Mouse (Mus musculus): ENCODE results near the gene Olfr807. TPM values are rescaled to one million over a fixed set of nuclear protein-coding genes. Genes with fewer than 3 reads are reported as not detected.

The Olfr807 gene
- not detected in 2 replicates for polyA plus RNA-seq (2014; fragmentation: Nextera tagmentation; extraction: Ambion mirVana)

GRCm38 (mm10) chr10:129757693-129758092 is at the start of gene Olfr807:
Gene Olfr807, minus strand, starts transcription at chr10:129757793.
- Histone ChIP-seq H3K36me3 (ENCODE audit: control insufficient read depth, insufficient read depth, low read length) (no peaks in the 10 kb centered on the region), H3K9me3 (ENCODE audit: control insufficient read depth, low read length) (no peaks in the 10 kb centered on the region), H3K27me3 (replicated peaks; ENCODE audit: control insufficient read depth, insufficient read depth, low read length) (no peaks in the 10 kb centered on the region), H3K4me2 (no peak within 1 kb of the TSS), H3K9ac (ENCODE audit: low read depth, low read length) (no peak within 1 kb of the TSS), H3K4me1 (replicated peaks; ENCODE audit: control insufficient read depth, insufficient read depth, low read length) (no peaks in the 10 kb centered on the region), H3K27ac (ENCODE audit: low read depth, low read length) (no peak within 1 kb of the TSS), H3K4me3 (ENCODE audit: low read depth, low read length) (no peak within 1 kb of the TSS)
- DNase-seq (ENCODE audit: low spot score) (no peak), ATAC-seq (replicated peaks; ENCODE audit: low FRiP score) (no peak)
- WGBS: 80% methylated on average over 1 of the region's 1 CpGs

GRCm38 (mm10) chr10:129804296-129804695 is 46.7 kb upstream of the Olfr807 start, which contains the start of gene Olfr811:
Gene Olfr811, minus strand, starts transcription at chr10:129804396.
- WGBS: 73% methylated on average over 4 of the region's 4 CpGs

DNA sequence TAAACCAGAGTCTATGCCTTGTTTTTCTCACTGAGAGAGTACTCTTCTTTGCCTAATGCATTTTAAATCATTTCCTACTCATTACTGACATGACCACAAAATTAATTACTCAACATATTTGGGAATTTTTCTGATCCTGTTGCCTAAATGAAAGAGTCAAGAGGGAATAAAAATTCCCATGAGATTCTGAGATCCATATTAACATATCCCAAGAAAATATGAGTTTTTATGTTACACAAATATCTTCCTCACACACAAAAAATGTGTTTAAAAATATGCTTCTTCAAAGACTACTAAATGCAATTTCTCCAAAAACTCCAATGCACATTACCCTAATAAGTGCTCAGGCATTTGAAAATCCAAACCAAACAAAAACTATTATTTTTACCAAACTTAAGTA is 37.2 kb upstream of the Olfr807 start, which contains the start of gene Olfr810:
Olfr810 (minus strand) TSS at position 101 of the 400 bp plus-strand sequence.
- no peaks in the 10 kb centered on the region for H3K27me3 ChIP-seq (replicated peaks; ENCODE audit: control insufficient read depth, insufficient read depth, low read length)
- no peaks in the 10 kb centered on the region for H3K9me3 ChIP-seq (ENCODE audit: control insufficient read depth, low read length)
- no peaks in the 10 kb centered on the region for H3K36me3 ChIP-seq (ENCODE audit: control insufficient read depth, insufficient read depth, low read length)
- DNase-seq (ENCODE audit: low spot score) (no peak), ATAC-seq (replicated peaks; ENCODE audit: low FRiP score) (no peak)
- H3K4me1 ChIP-seq (replicated peaks; ENCODE audit: control insufficient read depth, insufficient read depth, low read length): no peaks in the 10 kb centered on the region
- H3K4me2 ChIP-seq: no peak within 1 kb of the TSS
- no peak within 1 kb of the TSS for H3K9ac ChIP-seq (ENCODE audit: low read depth, low read length)
- no peak within 1 kb of the TSS for H3K27ac ChIP-seq (ENCODE audit: low read depth, low read length)
- H3K4me3 ChIP-seq (ENCODE audit: low read depth, low read length): no peak within 1 kb of the TSS

More at GRCm38 (mm10) chr10:129804296-129804695, 46.7 kb upstream of the Olfr807 start, which contains the start of gene Olfr811:
- Histone ChIP-seq H3K4me2 (no peak within 1 kb of the TSS), H3K27me3 (replicated peaks; ENCODE audit: control insufficient read depth, insufficient read depth, low read length) (no peaks in the 10 kb centered on the region), H3K9ac (ENCODE audit: low read depth, low read length) (no peak within 1 kb of the TSS), H3K4me1 (replicated peaks; ENCODE audit: control insufficient read depth, insufficient read depth, low read length) (no peaks in the 10 kb centered on the region), H3K9me3 (ENCODE audit: control insufficient read depth, low read length) (no peaks in the 10 kb centered on the region), H3K27ac (ENCODE audit: low read depth, low read length) (no peak within 1 kb of the TSS), H3K36me3 (ENCODE audit: control insufficient read depth, insufficient read depth, low read length) (no peaks in the 10 kb centered on the region), H3K4me3 (ENCODE audit: low read depth, low read length) (no peak within 1 kb of the TSS)
- DNase-seq (ENCODE audit: low spot score) (no peak), ATAC-seq (replicated peaks; ENCODE audit: low FRiP score) (no peak)

DNA sequence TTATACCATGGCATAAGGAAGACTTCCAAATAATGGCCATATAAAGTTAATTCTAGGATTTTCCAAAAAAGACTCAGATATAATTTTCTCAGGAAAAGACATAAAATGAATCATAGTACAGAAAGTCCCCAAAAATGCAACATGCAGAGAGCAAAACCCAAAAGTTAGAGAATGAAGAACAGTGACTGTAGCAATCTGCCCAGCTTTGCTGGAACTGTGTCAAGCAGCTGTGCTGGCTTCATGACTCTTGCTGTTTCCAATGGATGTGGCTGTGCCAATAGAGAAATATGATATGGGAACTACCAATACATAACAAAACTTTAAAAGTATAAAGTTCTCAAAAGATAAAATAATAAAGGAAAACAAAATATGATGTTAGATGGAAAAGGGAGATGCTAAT is 20.5 kb upstream of the Olfr807 start:
- no peak overlapping the region for H3K9ac ChIP-seq (ENCODE audit: low read depth, low read length)
- ATAC-seq (replicated peaks; ENCODE audit: low FRiP score) (no peak), DNase-seq (ENCODE audit: low spot score) (no peak)
- no peaks in the 10 kb centered on the region for H3K36me3 ChIP-seq (ENCODE audit: control insufficient read depth, insufficient read depth, low read length)
- H3K4me3 ChIP-seq (ENCODE audit: low read depth, low read length): no peak overlapping the region
- no peaks in the 10 kb centered on the region for H3K9me3 ChIP-seq (ENCODE audit: control insufficient read depth, low read length)
- no peak overlapping the region for H3K4me2 ChIP-seq
- H3K4me1 ChIP-seq (replicated peaks; ENCODE audit: control insufficient read depth, insufficient read depth, low read length): no peaks in the 10 kb centered on the region
- H3K27ac ChIP-seq (ENCODE audit: low read depth, low read length): no peak overlapping the region
- H3K27me3 ChIP-seq (replicated peaks; ENCODE audit: control insufficient read depth, insufficient read depth, low read length): no peaks in the 10 kb centered on the region

DNA sequence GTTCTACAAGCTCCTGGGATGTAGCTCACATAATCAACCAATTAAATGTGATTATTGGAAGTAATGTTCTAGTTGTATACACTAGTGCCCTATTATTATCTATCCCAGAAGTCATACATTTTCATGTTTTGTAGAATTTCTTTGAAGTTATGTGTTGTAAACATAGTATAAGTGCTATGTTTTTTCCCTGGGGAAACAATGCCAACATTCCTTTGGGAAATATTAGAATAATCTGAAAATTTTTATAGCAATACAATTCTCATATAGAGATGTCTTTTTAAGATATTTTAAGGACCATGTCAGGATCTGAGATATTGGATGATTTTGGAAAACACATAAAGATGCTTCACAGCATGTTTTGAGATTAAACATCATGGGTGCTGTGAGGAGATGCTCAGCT is 16.7 kb upstream of the Olfr807 start, which contains the start of gene Olfr809:
Olfr809 (plus strand) TSS at position 301 of the 400 bp plus-strand sequence.
- ATAC-seq (replicated peaks; ENCODE audit: low FRiP score) (no peak), DNase-seq (ENCODE audit: low spot score) (no peak)
- no peaks in the 10 kb centered on the region for H3K27me3 ChIP-seq (replicated peaks; ENCODE audit: control insufficient read depth, insufficient read depth, low read length)
- H3K9ac ChIP-seq (ENCODE audit: low read depth, low read length): no peak within 1 kb of the TSS
- no peaks in the 10 kb centered on the region for H3K9me3 ChIP-seq (ENCODE audit: control insufficient read depth, low read length)
- H3K27ac ChIP-seq (ENCODE audit: low read depth, low read length): no peak within 1 kb of the TSS
- no peak within 1 kb of the TSS for H3K4me2 ChIP-seq
- H3K4me1 ChIP-seq (replicated peaks; ENCODE audit: control insufficient read depth, insufficient read depth, low read length): no peaks in the 10 kb centered on the region
- H3K36me3 ChIP-seq (ENCODE audit: control insufficient read depth, insufficient read depth, low read length): no peaks in the 10 kb centered on the region
- no peak within 1 kb of the TSS for H3K4me3 ChIP-seq (ENCODE audit: low read depth, low read length)

- Histone ChIP-seq H3K9me3 (ENCODE audit: control insufficient read depth, low read length) (no peaks in the 10 kb centered on the region), H3K36me3 (ENCODE audit: control insufficient read depth, insufficient read depth, low read length) (no peaks in the 10 kb centered on the region), H3K27ac (ENCODE audit: low read depth, low read length) (no peak within 1 kb of the TSS), H3K4me2 (no peak within 1 kb of the TSS), H3K4me3 (ENCODE audit: low read depth, low read length) (no peak within 1 kb of the TSS), H3K4me1 (replicated peaks; ENCODE audit: control insufficient read depth, insufficient read depth, low read length) (no peaks in the 10 kb centered on the region), H3K27me3 (replicated peaks; ENCODE audit: control insufficient read depth, insufficient read depth, low read length) (no peaks in the 10 kb centered on the region), H3K9ac (ENCODE audit: low read depth, low read length) (no peak within 1 kb of the TSS)
- WGBS: 86% methylated on average over 1 of the region's 1 CpGs
- no peak for ATAC-seq (replicated peaks; ENCODE audit: low FRiP score)
- DNase-seq (ENCODE audit: low spot score): no peak
Observed at GRCm38 (mm10) chr10:129765182-129765581, 7.6 kb upstream of the Olfr807 start, which contains the start of gene Olfr808. Gene Olfr808, plus strand, starts transcription at chr10:129765482.

DNA sequence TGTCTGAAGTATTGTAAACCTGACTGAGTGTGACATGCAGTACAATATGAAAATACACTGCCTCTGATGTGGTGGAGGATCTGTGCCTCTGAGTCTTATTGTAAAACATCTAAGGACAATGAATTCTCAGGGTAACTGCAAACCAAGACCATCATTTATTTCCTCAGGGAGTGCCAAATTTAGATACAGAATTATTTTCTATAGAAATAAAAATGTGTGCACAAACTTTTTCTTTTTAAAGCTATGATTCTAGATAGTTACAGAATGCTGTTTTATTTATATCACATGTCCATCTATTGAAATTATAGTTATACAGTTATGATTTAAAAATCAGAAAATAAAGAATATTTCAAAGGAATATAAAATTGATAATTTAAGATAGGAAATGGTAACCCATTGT is 15.8 kb downstream of the Olfr807 start, which contains the start of gene Olfr806:
Olfr806 (minus strand) TSS at position 101 of the 400 bp plus-strand sequence.
- DNase-seq (ENCODE audit: low spot score) (no peak), ATAC-seq (replicated peaks; ENCODE audit: low FRiP score) (no peak)
- Histone ChIP-seq H3K36me3 (ENCODE audit: control insufficient read depth, insufficient read depth, low read length) (no peaks in the 10 kb centered on the region), H3K4me3 (ENCODE audit: low read depth, low read length) (no peak within 1 kb of the TSS), H3K9ac (ENCODE audit: low read depth, low read length) (no peak within 1 kb of the TSS), H3K4me1 (replicated peaks; ENCODE audit: control insufficient read depth, insufficient read depth, low read length) (no peaks in the 10 kb centered on the region), H3K9me3 (ENCODE audit: control insufficient read depth, low read length) (no peaks in the 10 kb centered on the region), H3K27me3 (replicated peaks; ENCODE audit: control insufficient read depth, insufficient read depth, low read length) (no peaks in the 10 kb centered on the region), H3K27ac (ENCODE audit: low read depth, low read length) (no peak within 1 kb of the TSS), H3K4me2 (no peak within 1 kb of the TSS)

DNA sequence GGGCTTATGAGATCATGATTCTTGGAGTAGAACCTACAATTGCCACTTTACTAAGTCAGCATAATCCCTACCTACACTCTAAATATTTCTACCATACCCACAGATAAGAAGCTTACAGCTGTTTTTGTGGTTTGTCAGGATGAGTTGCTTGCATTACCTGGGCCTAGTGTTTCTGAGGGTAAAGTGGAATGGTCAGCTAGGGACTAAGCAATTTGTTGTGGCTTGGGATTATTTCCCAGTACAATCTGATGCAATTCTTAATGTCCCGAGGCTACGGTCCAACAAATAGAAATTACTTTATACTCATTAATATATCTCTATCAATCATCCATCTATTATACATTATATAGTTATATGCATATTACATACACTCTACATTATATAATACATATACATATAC is 28.3 kb downstream of the Olfr807 start, which contains the start of gene Olfr805:
Olfr805 (minus strand) TSS at position 101 of the 400 bp plus-strand sequence.
- Histone ChIP-seq H3K9me3 (ENCODE audit: control insufficient read depth, low read length) (no peaks in the 10 kb centered on the region), H3K27ac (ENCODE audit: low read depth, low read length) (no peak within 1 kb of the TSS), H3K4me3 (ENCODE audit: low read depth, low read length) (no peak within 1 kb of the TSS), H3K9ac (ENCODE audit: low read depth, low read length) (no peak within 1 kb of the TSS), H3K36me3 (ENCODE audit: control insufficient read depth, insufficient read depth, low read length) (no peaks in the 10 kb centered on the region), H3K4me2 (no peak within 1 kb of the TSS), H3K27me3 (replicated peaks; ENCODE audit: control insufficient read depth, insufficient read depth, low read length) (no peaks in the 10 kb centered on the region), H3K4me1 (replicated peaks; ENCODE audit: control insufficient read depth, insufficient read depth, low read length) (no peaks in the 10 kb centered on the region)
- no peak for ATAC-seq (replicated peaks; ENCODE audit: low FRiP score)
- WGBS: 92% methylated on average over 2 of the region's 2 CpGs
- DNase-seq (ENCODE audit: low spot score): no peak
